11 mouse cellular contexts compared by ENCODE assay signal in the genomic region with DNA sequence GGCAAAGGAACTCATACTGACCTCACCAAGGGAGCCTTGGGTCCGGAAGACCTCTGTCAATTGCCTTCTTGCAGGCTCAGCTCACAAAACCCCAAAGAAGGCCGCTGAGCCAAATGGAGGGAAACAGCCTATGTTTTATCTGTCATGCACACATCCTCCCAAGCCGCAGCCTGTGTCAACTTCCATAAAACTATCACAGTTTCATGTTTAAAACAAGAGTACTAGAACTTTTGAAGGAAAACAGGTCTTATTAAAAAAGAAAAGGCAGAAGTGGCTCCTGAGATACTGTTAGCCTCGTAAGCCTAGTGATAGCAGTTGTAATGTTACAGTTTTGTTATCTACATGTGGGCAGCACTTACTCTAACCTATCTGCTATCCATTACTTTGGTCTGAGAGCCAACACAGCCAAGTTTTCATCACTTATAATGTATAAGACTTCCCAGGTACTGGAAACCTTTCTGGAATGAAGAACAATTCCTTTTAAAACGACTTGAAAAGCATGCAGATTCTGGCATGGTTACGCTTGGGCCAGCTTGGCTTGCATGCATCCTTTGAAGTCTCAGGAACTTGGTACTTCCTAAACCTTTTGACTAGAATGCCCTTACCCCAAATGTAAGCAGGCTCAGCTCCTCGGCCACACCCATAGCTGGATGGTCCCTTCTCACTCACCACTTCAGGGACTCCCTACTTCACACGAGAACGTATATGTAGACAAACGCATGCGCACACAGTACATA.
DNase-seq lines count a peak whose midpoint lies in the region; ATAC-seq and TF ChIP-seq lines count a peak whose summit lies in the region.
"Had no signal": no experiment of that assay in that cellular context is flagged by ENCODE, and none has a peak within 500 bp of the region (broad histone marks: within the 10 kb centered on the region; RNA-seq: fewer than 3 reads in every experiment).

No protein-coding gene starts in this region.

- no peak overlapping the region for H3K4me3 ChIP-seq in heart, embryonic 10.5 days
- peak overlapping the region; percentile 51 for H3K4me3 ChIP-seq in E14TG2a.4 (replicated peaks; ENCODE audit: low read length)
- H3K4me3 ChIP-seq in macrophage (ENCODE audit: inconsistent target) = no peak overlapping the region
- H3K4me3 ChIP-seq in hindbrain, embryonic 13.5 days = no peak overlapping the region
- H3K4me3 ChIP-seq: neural tube, embryonic 15.5 days had no signal

- H3K27ac ChIP-seq in heart, embryonic 10.5 days = peak overlapping the region; percentile 29
- H3K27ac ChIP-seq in macrophage = peak overlapping the region; percentile 35; the same call in 1 of the 2 replicates
- no peak overlapping the region for H3K27ac ChIP-seq in hindbrain, embryonic 13.5 days
- H3K27ac ChIP-seq: neural tube, embryonic 15.5 days had no signal

- no peaks in the 10 kb centered on the region for H3K27me3 ChIP-seq in heart, embryonic 10.5 days (ENCODE audit: insufficient read depth, poor library complexity, severe bottlenecking)
- no peaks in the 10 kb centered on the region for H3K27me3 ChIP-seq in E14TG2a.4 (ENCODE audit: insufficient read depth, low read length)
- no peaks in the 10 kb centered on the region for H3K27me3 ChIP-seq in hindbrain, embryonic 13.5 days
- H3K27me3 ChIP-seq: neural tube, embryonic 15.5 days had no signal

- peaks cover 38% of the 10 kb centered on the region for H3K4me1 ChIP-seq in heart, embryonic 10.5 days
- H3K4me1 ChIP-seq in E14TG2a.4 (replicated peaks; ENCODE audit: low read depth, low read length) = peaks cover 69% of the 10 kb centered on the region
- peaks cover 6% of the 10 kb centered on the region; the same call in 1 of the 2 replicates for H3K4me1 ChIP-seq in hindbrain, embryonic 13.5 days (replicated peaks)
- H3K4me1 ChIP-seq: neural tube, embryonic 15.5 days had no signal

- H3K9ac ChIP-seq in hindbrain, embryonic 13.5 days = no peak overlapping the region
- H3K9ac ChIP-seq: forebrain, postnatal 0 days; neural tube, embryonic 15.5 days had no signal

- TF ChIP-seq CTCF in E14TG2a.4 (conservative IDR thresholded peaks at IDR 0.05; ENCODE audit: low read length) = no peak

- H3K79me2 ChIP-seq in macrophage (ENCODE audit: inconsistent target) = no peaks in the 10 kb centered on the region

- peak; percentile 73 for ATAC-seq in erythroblast, adult 5-6 weeks (replicated peaks; ENCODE audit: low FRiP score, poor library complexity, severe bottlenecking)
- no peak for ATAC-seq in hindbrain, embryonic 13.5 days (ENCODE audit: low FRiP score)
- ATAC-seq: forebrain, postnatal 0 days had no signal

- no peak overlapping the region for H3K4me2 ChIP-seq in hindbrain, embryonic 13.5 days
- H3K4me2 ChIP-seq: neural tube, embryonic 15.5 days had no signal

- no peak for DNase-seq in heart, embryonic 10.5 days (ENCODE audit: low spot score)
- no peak for DNase-seq in heart, adult 8-10 months (ENCODE audit: low spot score)
- no peak for DNase-seq in gastrocnemius, postnatal 25 days
- no peak for DNase-seq in layer of hippocampus, adult 18-20 months (ENCODE audit: low spot score in 2 of 2)
- DNase-seq: forebrain, postnatal 0 days; kidney, postnatal 25 days had no signal

- WGBS in heart, embryonic 10.5 days = 59% methylated on average over 11 of the region's 11 CpGs
- WGBS in macrophage (ENCODE audit: missing documents) = 32% methylated on average over 9 of the region's 11 CpGs
- WGBS in hindbrain, embryonic 13.5 days = 86% methylated on average over 11 of the region's 11 CpGs

- no peaks in the 10 kb centered on the region for H3K36me3 ChIP-seq in heart, embryonic 10.5 days
- H3K36me3 ChIP-seq in E14TG2a.4 (ENCODE audit: insufficient read depth, low read length) (peaks cover 9% of the 10 kb centered on the region), macrophage (ENCODE audit: inconsistent target) (no peaks in the 10 kb centered on the region)
- no peaks in the 10 kb centered on the region for H3K36me3 ChIP-seq in hindbrain, embryonic 13.5 days
- H3K36me3 ChIP-seq: neural tube, embryonic 15.5 days had no signal

- H3K9me3 ChIP-seq in heart, embryonic 10.5 days = no peaks in the 10 kb centered on the region
- no peaks in the 10 kb centered on the region for H3K9me3 ChIP-seq in E14TG2a.4 (ENCODE audit: low read length)
- H3K9me3 ChIP-seq in hindbrain, embryonic 13.5 days = no peaks in the 10 kb centered on the region
- H3K9me3 ChIP-seq: neural tube, embryonic 15.5 days had no signal
